Mouse (Mus musculus) kidney, embryonic 16.5 days (tissue): Measurements from ENCODE around the gene Gm8024. TPM values are rescaled to one million over a fixed set of nuclear protein-coding genes. Genes with fewer than 3 reads are reported as not detected.
"Not testable (repeated sequence)": the region's sequence is repeated elsewhere in the genome, so short reads cannot be mapped to it uniquely, and the experiment has no call there.

ENCODE experiments used
- ATAC-seq: fragments of 200-750 bp; cut with Nextera tagmentation; 2 replicates; pipeline ENCODE4 v1.8.0; 2017; ENCODE audit warnings: moderate TSS enrichment; ENCODE audit not compliant: low FRiP score, low TSS enrichment
- H3K27ac ChIP-seq: fragments of 300-500 bp; sonication (generic); 2 replicates; pipeline ENCODE4 v1.5.1; 2014; ENCODE audit warnings: low read length
- H3K27me3 ChIP-seq: fragments of 300-500 bp; sonication (generic); 2 replicates; pipeline ENCODE4 v1.6.1; 2014; ENCODE audit warnings: low read length, control low read depth, mixed read lengths; ENCODE audit not compliant: insufficient read depth
- H3K36me3 ChIP-seq: fragments of 300-500 bp; sonication (generic); 2 replicates; pipeline ENCODE4 v1.6.1; 2014; ENCODE audit warnings: low read length, control low read depth, mixed read lengths; ENCODE audit not compliant: insufficient read depth
- H3K4me1 ChIP-seq: fragments of 300-500 bp; sonication (generic); 2 replicates; pipeline ENCODE4 v1.6.1; 2014; ENCODE audit warnings: low read length, control low read depth, mixed read lengths; ENCODE audit not compliant: insufficient read depth
- H3K4me2 ChIP-seq: fragments of 300-500 bp; sonication (generic); replicated peaks from 2 replicates; pipeline ENCODE4 v1.6.1; 2014; ENCODE audit warnings: low read depth, low read length
- H3K4me3 ChIP-seq: fragments of 300-500 bp; sonication (generic); 2 replicates; pipeline ENCODE4 v1.5.1; 2014; ENCODE audit warnings: mild to moderate bottlenecking, low read length
- H3K9ac ChIP-seq: fragments of 300-500 bp; sonication (generic); replicated peaks from 2 replicates; pipeline ENCODE4 v1.6.1; 2014; ENCODE audit warnings: low read length
- H3K9me3 ChIP-seq: fragments of 300-500 bp; sonication (generic); 2 replicates; pipeline ENCODE4 v1.6.1; 2016; ENCODE audit warnings: low read length, control low read depth
- WGBS: fragments of 180-500 bp; shearing (Covaris S2); extraction: QIAGEN DNeasy Blood & Tissue Kit; methylation state at CpG from one replicate; pipeline ENCODE4 v1.1.7; 2014; 5-methylcytosine and 5-hydroxymethylcytosine counted together
- polyA plus RNA-seq: library from polyadenylated mRNA; unstranded; fragments of >200 nt; fragmentation: Nextera tagmentation; extraction: Ambion mirVana; gene quantifications from 2 replicates; pipeline ENCODE4 v1.2.1, GENCODE M21; 2015

Gene Gm8024
- polyA plus RNA-seq = not detected in 2 replicates

DNA sequence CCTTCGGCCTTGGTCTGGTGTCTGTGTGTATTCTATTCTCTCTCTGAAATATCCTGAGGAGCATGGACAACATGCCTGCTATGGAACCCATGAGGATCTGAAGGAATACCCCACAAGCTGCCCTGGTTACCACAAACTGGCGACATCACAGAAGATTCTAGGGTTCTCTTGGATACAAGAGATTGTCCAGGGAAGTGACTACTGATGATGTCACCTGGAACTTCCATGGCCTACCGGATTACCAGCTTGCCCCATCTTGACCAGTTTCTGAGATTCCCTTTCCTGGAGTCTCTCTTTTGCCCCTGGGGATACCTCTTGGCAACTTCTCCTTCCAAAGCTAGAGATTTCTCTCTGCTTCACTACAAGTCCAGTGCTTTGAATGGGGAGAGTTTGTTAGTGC, at the start of gene Gm8024:
Gene Gm8024, minus strand, starts transcription at position 101 of the 400 bp plus-strand sequence.
- not testable (repeated sequence) for H3K4me2 ChIP-seq, H3K4me1 ChIP-seq, H3K27ac ChIP-seq, H3K9ac ChIP-seq, H3K36me3 ChIP-seq, ATAC-seq, H3K4me3 ChIP-seq, H3K27me3 ChIP-seq, H3K9me3 ChIP-seq
- 96% methylated on average over 1 of the region's 3 CpGs for WGBS

DNA sequence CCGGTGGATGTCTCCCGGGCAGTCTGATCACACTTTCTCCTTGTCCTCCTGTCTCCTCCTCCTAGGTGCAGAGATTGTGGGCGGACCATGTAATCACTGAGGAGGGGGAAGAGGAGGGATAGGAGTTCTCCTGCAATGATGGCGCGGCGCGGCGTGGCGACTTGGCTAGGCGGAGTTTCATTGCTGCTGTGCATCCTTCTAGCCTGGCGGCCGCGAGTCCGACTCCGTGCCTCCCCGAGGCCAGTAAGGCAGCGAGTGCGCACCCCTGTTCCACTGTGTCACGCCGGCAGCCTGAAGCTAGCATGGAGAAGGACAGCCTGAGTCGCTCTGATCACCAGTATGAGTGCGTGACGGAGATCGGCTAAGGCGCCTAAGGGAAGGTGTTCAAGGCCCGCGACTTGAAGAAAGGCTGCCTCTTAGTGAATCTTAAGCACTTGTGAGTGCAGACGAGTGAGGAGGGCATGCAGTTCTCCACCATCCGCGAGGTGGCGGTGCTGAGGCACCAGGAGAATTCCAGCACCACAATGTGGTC, 19.2 kb upstream of the Gm8024 start:
- ATAC-seq = peak; percentile 61; the same call in 1 of the 2 replicates

DNA sequence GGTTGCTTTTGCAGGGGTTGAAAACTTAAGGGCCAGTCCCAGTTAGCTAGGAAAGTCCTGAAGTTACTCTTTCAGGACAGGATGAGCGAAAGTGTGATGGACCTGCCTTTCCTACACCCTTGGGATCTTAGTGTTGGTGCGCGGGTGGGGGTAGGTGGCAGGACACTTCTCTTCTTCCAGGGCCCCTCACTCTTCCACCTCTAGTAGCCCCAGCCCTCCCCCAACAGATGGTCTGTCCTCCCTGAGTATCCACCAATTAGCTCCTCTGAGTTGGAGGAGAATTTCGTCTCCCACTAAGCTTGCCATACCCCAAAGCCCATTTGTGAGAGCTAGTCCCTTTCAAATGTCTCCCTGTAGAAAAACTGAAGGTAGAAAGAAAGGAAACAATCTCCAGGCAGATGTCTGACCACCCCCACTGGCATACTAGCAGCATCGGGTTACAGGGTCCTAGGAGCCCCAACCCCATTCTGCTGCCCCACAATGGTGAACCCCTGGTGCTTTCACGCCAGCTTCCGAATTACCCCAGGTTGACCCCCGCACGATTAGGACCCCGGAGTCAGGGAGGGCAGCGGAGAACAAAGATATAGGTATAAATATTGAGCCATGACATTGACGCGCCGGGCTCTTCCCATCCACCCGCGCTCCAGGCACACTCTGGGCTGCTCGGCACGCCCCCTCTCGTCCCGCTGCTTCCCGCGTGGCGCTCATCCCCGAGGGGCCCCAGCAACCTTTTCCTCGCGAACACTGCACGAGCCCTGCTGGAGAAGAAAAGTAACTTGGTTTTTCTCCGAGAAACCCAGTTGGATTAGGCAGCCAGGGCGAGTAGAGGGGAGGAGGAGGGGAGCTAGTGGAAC, 18.5 kb upstream of the Gm8024 start:
- H3K4me2 ChIP-seq, H3K9ac ChIP-seq, H3K36me3 ChIP-seq, H3K4me1 ChIP-seq, H3K4me3 ChIP-seq, H3K27me3 ChIP-seq, ATAC-seq, H3K9me3 ChIP-seq, H3K27ac ChIP-seq: not testable (repeated sequence)
- WGBS = 20% methylated on average over 16 of the region's 29 CpGs

More for the DNA sequence above, 19.2 kb upstream of the Gm8024 start:
- not testable (repeated sequence) for H3K27ac ChIP-seq, H3K9me3 ChIP-seq, H3K36me3 ChIP-seq, H3K4me1 ChIP-seq, H3K4me2 ChIP-seq, H3K9ac ChIP-seq, H3K4me3 ChIP-seq, H3K27me3 ChIP-seq
- WGBS = 15% methylated on average over 22 of the region's 31 CpGs

GRCm38 (mm10) chr14:42502249-42502648, 21.8 kb downstream of the Gm8024 start, which contains the start of gene Gm8020:
Gm8020 (minus strand) TSS chr14:42502349.
- WGBS = 94% methylated on average over 2 of the region's 3 CpGs
- H3K9me3 ChIP-seq, ATAC-seq, H3K4me3 ChIP-seq, H3K4me1 ChIP-seq, H3K9ac ChIP-seq, H3K27me3 ChIP-seq, H3K4me2 ChIP-seq, H3K27ac ChIP-seq, H3K36me3 ChIP-seq: not testable (repeated sequence)

Other genes with a start within 250 kb of the Gm8024 start
- gene Gm9611, start 226.9 kb downstream of the Gm8024 start, polyA plus RNA-seq = not detected in 2 replicates
- gene Gm7995, start 214.1 kb downstream of the Gm8024 start, polyA plus RNA-seq = not detected in 2 replicates
- gene Gm8005, start 84.6 kb downstream of the Gm8024 start, polyA plus RNA-seq = not detected in 2 replicates
- gene Gm8011, start 60.4 kb downstream of the Gm8024 start, polyA plus RNA-seq = not detected in 2 replicates
- not detected in 2 replicates for gene Gm8020, start 21.9 kb downstream of the Gm8024 start, polyA plus RNA-seq
- not detected in 2 replicates for gene Gm17124, start 75.6 kb upstream of the Gm8024 start, polyA plus RNA-seq
- gene Gm3633, start 117.6 kb upstream of the Gm8024 start, polyA plus RNA-seq = not detected in 2 replicates
- gene Gm10378, start 131.7 kb upstream of the Gm8024 start, polyA plus RNA-seq = not detected in 2 replicates
- not detected in 2 replicates for gene Gm3015, start 244.5 kb upstream of the Gm8024 start, polyA plus RNA-seq